Mouse (Mus musculus) forebrain, embryonic 10.5 days (tissue): ENCODE results near the gene Acaca. TPM values are rescaled to one million over a fixed set of nuclear protein-coding genes. Genes with fewer than 3 reads are reported as not detected.

Experiments used
- DNase-seq: peaks from one replicate; pipeline ENCODE4 v3.0.0-alpha.2; 2017; ENCODE audit warnings: low spot score; ENCODE audit errors: extremely low spot score
- H3K27ac ChIP-seq: fragments of 300-500 bp; sonication (generic); 2 replicates; pipeline ENCODE4 v1.5.1; 2016; ENCODE audit warnings: mild to moderate bottlenecking
- H3K27me3 ChIP-seq: fragments of 300-500 bp; sonication (generic); 2 replicates; pipeline ENCODE4 v1.6.1; 2016; ENCODE audit warnings: mild to moderate bottlenecking; ENCODE audit not compliant: poor library complexity, severe bottlenecking
- H3K36me3 ChIP-seq: fragments of 300-500 bp; sonication (generic); replicated peaks from 2 replicates; pipeline ENCODE4 v1.6.1; 2016; ENCODE audit warnings: mild to moderate bottlenecking, moderate library complexity
- H3K4me1 ChIP-seq: fragments of 300-500 bp; sonication (generic); 2 replicates; pipeline ENCODE4 v1.6.1; 2016
- H3K4me3 ChIP-seq: fragments of 300-500 bp; sonication (generic); 2 replicates; pipeline ENCODE4 v1.5.1; 2016; ENCODE audit warnings: mild to moderate bottlenecking, moderate library complexity
- H3K9me3 ChIP-seq: fragments of 300-500 bp; sonication (generic); 2 replicates; pipeline ENCODE4 v1.6.1; 2016; ENCODE audit warnings: mild to moderate bottlenecking, moderate library complexity
- WGBS: fragments of 180-500 bp; shearing (Covaris S2); methylation state at CpG from one replicate; pipeline ENCODE4 v1.1.7; 2016; 5-methylcytosine and 5-hydroxymethylcytosine counted together
- polyA plus RNA-seq: library from polyadenylated mRNA; unstranded; fragments of >200 nt; fragmentation: Nextera tagmentation; extraction: Ambion mirVana; gene quantifications from 2 replicates; pipeline ENCODE4 v1.2.1, GENCODE M21; 2016

Acaca gene
- polyA plus RNA-seq, 1 experiment from 2014 or later, result 26.8 TPM

DNA sequence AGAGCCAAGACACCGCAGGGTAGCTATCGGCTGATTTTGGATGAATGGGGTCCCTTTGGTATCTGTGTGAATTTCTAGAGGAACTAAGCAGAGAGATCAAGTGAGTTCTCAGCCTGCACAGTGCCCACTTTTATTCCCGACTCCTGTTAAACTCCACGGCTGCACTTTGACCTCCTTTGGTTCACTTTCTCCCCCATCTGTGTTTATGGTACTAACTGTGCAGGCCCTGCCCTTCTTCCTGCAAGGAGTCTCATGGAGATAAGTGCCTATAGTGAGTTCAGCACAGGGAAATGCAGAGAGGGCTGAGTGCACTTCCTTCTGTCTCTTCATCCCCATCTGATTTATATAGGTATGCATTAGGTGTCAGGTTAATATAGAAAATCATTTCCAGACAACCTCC is 35.1 kb downstream of the Acaca start:
- Histone ChIP-seq H3K9me3 (no peaks in the 10 kb centered on the region), H3K4me3 (no peak overlapping the region), H3K4me1 (peaks cover 3% of the 10 kb centered on the region; the same call in 1 of the 2 replicates), H3K36me3 (no peaks in the 10 kb centered on the region), H3K27me3 (peaks cover 28% of the 10 kb centered on the region), H3K27ac (no peak overlapping the region)
- no peak for DNase-seq
- WGBS, result 75% methylated on average over 4 of the region's 4 CpGs

DNA sequence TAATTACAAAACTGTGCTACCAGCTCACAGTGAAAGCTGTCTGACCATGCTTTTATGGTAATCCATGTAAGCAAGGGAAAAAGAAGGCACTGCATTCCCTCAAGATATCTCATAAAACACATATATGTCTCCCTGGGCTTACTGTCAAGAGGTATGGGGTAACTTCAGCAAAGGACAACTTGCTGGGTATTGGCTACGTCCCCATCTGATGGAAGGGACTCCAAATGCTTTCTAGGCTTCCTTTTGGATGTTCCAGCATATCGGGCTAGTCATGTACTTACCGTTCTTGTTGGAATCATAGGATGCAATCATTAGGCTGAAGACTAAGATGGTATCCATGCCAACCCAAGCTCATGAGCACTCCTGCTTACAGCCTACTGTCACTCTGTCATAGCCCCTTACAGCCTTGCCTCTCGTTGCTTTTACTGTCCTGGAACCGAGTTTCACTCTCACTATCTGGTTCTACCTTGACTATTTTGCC is 37.6 kb downstream of the Acaca start, which contains the start of gene Gm11437:
Gm11437 (minus strand) TSS at position 431 of the 481 bp plus-strand sequence.
- Histone ChIP-seq H3K4me1 (peaks cover 13% of the 10 kb centered on the region), H3K27ac (no peak within 1 kb of the TSS), H3K9me3 (no peaks in the 10 kb centered on the region), H3K36me3 (no peaks in the 10 kb centered on the region), H3K27me3 (peaks cover 31% of the 10 kb centered on the region), H3K4me3 (no peak within 1 kb of the TSS)
- DNase-seq, result no peak
- WGBS, result 88% methylated on average over 5 of the region's 5 CpGs

DNA sequence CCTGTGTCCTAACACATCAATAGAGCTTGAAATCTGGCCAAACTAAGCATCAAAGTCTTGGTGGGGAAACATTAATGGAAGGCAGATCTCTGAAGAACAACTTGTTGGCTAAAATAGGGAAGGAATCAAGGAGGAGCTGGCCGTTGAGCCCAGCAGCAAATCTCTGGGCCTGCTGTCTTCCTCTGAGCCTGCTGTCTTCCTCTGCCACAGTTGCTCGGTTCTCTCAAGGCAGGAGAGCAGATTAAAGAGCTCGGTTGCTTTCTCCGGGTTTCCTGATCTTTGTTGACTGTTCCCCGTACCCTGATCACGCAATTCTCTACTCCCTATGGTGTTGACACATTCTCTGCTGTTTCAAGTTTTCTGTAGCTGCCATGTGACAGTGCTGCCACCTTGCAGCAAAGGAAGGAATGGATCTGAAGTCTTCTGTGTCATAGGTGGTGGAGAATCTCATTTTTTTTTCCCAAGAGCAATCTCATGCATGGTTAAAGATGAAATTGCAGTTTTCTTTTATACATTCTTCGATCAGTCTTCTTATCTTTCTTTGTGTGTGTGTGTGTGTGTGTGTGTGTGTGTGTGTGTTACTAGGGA is 39.3 kb downstream of the Acaca start:
- peaks cover 22% of the 10 kb centered on the region for H3K4me1 ChIP-seq
- no peak overlapping the region for H3K27ac ChIP-seq
- no peaks in the 10 kb centered on the region for H3K36me3 ChIP-seq
- no peak overlapping the region for H3K4me3 ChIP-seq
- no peak for DNase-seq
- H3K9me3 ChIP-seq, result no peaks in the 10 kb centered on the region
- WGBS, result 30% methylated on average over 7 of the region's 7 CpGs
- peaks cover 41% of the 10 kb centered on the region for H3K27me3 ChIP-seq

DNA sequence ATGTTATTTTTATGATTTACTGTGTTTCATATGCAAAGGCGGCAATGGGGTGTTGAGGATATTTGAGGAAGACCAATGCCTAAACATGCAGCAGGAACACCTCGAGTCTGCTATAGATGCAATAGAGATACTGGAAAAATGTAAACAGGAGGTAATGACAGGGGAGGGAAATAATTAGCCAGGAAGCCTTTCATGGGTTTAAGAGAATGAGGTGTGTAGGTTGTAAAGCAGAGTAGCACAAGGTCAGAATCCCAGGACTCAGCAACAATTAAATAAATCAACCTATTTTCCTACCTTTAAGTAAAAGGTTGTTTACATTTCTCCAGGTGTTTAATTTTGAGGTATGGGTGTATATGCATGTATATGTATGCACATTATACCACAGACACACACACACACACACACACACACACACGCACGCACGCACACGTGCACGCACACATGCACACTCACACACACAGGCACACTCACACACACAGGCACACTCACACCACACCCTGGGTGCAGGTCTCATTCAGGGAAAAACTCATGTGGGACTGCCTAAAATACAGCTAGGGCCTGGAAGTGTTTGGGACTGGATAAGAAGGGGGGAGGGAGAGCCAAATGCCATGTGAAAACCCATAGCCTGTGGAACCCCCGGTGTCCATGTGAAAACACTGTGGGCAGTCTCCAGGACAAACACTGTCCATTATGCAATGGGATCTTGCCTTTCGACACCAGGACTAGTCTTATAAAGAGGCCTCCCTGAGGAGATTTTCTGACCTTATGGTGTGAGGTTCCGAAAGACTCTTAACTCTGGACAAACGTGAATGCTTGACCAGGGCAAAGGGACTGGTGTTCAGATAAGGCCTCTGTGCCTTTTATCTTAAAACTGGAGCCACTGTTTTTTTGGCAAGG is 43.3 kb downstream of the Acaca start:
- H3K27me3 ChIP-seq, result peaks cover 45% of the 10 kb centered on the region
- H3K4me3 ChIP-seq, result no peak overlapping the region
- H3K36me3 ChIP-seq, result no peaks in the 10 kb centered on the region
- WGBS, result 68% methylated on average over 11 of the region's 11 CpGs
- no peaks in the 10 kb centered on the region for H3K9me3 ChIP-seq
- H3K4me1 ChIP-seq, result peaks cover 22% of the 10 kb centered on the region
- no peak overlapping the region for H3K27ac ChIP-seq
- no peak for DNase-seq

DNA sequence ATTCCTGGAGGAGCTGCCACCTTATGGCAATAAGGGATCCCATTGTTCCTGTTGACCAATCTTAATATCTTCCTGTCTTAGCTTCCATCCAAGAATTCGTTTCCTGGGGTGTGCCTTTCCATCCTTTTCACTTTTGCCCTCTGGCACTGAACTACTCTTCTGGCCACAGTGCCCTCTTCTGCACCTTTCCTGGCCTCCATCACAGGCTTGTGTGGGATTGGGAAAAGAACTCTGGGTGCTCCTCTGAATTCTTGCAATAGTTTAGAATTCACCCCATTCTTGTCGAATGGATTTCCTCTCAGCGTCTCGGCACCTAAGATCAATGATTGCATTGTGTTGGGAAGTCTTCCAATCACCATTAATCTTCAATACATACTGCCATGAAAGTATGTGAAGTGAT is 49.1 kb downstream of the Acaca start:
- H3K4me3 ChIP-seq, result peak overlapping the region; percentile 85
- 43% methylated on average over 4 of the region's 4 CpGs for WGBS
- no peaks in the 10 kb centered on the region for H3K9me3 ChIP-seq
- no peak for DNase-seq
- H3K4me1 ChIP-seq, result peaks cover 35% of the 10 kb centered on the region
- 0 out of 2 replicates have a peak overlapping the region, but pooled peaks have one; percentile 98 for H3K27ac ChIP-seq
- H3K27me3 ChIP-seq, result peaks cover 25% of the 10 kb centered on the region
- H3K36me3 ChIP-seq, result peaks cover 8% of the 10 kb centered on the region

DNA sequence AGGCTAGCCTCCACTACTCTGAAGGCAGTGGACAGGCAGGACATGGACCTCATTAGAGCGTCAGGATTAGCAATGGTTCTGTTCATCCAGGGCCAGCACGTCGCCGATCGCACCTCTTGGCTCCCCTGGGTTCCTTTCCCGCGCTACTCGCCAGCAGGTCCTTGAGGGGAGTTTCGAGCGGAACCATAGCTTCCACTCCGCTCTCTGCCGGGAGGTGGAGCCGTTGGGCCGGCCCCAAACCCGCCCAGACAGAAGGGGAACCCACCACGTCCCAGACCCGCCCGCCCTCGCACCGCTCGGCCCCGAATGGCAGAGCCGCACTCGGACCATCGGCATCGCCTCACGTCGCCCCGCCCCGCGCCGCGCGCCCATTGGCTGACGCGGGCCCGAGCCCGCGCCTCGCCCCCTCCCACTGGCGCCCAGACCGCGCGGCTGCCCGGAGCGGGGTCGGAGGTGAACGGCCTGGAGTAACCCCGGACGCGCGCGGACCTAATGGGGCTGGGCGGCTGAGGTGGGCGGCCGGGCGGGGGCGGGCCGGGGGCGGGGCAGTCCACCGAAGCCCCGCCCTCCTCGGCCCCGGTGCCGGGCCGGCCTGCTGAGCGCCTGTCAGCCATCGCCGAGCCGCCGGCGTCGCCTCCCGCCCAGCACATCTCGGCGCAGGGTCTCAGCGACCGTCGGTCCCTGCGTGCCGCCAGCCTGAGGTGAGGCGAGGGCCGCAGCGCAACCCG is 49.9 kb downstream of the Acaca start:
- peaks cover 19% of the 10 kb centered on the region for H3K27me3 ChIP-seq
- peak; percentile 95 for DNase-seq
- no peaks in the 10 kb centered on the region for H3K9me3 ChIP-seq
- H3K36me3 ChIP-seq, result peaks cover 9% of the 10 kb centered on the region
- H3K27ac ChIP-seq, result peak overlapping the region; percentile 98
- peak overlapping the region; percentile 85 for H3K4me3 ChIP-seq
- WGBS, result under 1% methylated on average over 77 of the region's 85 CpGs
- H3K4me1 ChIP-seq, result peaks cover 35% of the 10 kb centered on the region

DNA sequence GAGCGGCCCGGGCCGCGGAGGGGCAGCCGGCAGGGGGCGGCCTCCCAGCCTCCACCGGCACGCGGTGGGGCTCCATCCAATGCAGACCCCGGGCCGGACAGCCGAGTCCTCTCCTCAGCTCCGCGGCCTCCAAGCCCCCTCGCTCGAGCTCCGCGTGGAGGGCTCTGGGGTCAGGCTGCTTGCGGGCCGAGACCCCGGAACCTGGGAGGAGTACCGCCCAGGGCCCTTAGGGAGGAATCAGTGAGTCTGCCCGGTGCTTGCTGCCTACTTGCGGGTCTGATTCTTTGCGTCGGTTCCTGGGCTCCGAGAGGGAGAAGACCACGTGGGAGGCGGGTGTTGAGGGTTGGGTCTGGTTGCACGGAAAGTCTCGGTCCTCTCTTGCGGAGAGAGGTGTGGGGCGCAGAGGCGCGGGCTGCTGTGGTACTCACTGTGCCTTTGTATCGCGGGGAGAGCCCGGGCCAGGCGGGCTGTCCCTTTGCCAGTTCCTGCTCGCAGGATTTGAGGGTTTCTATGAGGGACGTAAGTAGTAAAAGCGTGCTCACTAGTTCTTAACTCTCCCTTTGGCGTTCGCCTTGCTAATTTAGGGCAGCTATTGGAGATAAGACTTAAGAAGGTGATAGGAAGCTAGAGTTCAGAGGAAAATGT is 50.6 kb downstream of the Acaca start:
- Histone ChIP-seq H3K36me3 (peaks cover 9% of the 10 kb centered on the region), H3K9me3 (no peaks in the 10 kb centered on the region), H3K27me3 (peaks cover 15% of the 10 kb centered on the region; the same call in 1 of the 2 replicates), H3K4me1 (peaks cover 35% of the 10 kb centered on the region), H3K4me3 (peak overlapping the region; percentile 85), H3K27ac (peak overlapping the region; percentile 98)
- under 1% methylated on average over 44 of the region's 44 CpGs for WGBS
- peak; percentile 85 for DNase-seq

DNA sequence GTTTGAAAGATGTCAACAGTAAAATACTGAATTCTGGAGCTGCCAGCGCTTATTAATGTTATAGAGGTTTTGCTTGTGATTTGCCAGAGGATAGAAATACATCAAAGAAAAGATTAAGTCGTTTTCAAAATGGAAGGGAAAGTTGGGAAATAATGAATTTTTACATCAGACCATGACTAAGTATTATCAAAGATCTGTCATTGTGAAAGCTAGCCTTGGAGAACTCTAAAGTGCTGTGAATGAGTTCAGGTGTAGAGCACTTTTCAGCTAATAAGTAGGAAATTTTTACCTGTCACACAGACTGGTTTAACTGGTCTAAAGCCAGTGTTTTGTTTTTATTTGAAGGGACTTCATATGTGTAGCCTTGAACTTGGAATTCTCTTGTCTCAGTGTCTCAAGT is 51.8 kb downstream of the Acaca start:
- H3K27me3 ChIP-seq, result peaks cover 15% of the 10 kb centered on the region; the same call in 1 of the 2 replicates
- 73% methylated on average over 2 of the region's 2 CpGs for WGBS
- DNase-seq, result no peak
- peaks cover 35% of the 10 kb centered on the region for H3K4me1 ChIP-seq
- H3K27ac ChIP-seq, result no peak overlapping the region
- H3K9me3 ChIP-seq, result no peaks in the 10 kb centered on the region
- H3K36me3 ChIP-seq, result peaks cover 9% of the 10 kb centered on the region
- peak overlapping the region; percentile 85 for H3K4me3 ChIP-seq

DNA sequence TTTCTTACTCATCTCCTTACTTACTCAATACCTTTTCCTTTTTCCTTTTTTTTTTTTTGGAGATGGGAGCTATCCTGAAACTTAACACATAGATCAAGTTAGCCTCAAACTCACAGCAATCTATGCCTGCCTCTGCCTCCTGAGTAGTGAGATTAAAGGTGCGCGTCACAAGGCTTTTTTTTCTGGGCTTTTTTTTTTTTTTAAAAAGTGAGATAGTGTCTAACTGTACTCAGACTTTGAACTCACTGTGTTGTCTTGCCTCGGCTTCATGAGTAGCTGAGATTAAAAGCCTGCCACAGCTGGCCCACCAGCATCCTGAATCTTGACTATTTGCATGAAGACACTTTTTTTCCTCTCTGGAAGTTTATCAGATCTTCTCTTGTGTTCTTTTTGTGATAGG is 59.1 kb downstream of the Acaca start:
- H3K36me3 ChIP-seq, result peaks cover 2% of the 10 kb centered on the region
- H3K4me3 ChIP-seq, result no peak overlapping the region
- no peak for DNase-seq
- 92% methylated on average over 3 of the region's 3 CpGs for WGBS
- H3K4me1 ChIP-seq, result peaks cover 5% of the 10 kb centered on the region
- H3K27me3 ChIP-seq, result no peaks in the 10 kb centered on the region
- H3K9me3 ChIP-seq, result no peaks in the 10 kb centered on the region
- H3K27ac ChIP-seq, result no peak overlapping the region

DNA sequence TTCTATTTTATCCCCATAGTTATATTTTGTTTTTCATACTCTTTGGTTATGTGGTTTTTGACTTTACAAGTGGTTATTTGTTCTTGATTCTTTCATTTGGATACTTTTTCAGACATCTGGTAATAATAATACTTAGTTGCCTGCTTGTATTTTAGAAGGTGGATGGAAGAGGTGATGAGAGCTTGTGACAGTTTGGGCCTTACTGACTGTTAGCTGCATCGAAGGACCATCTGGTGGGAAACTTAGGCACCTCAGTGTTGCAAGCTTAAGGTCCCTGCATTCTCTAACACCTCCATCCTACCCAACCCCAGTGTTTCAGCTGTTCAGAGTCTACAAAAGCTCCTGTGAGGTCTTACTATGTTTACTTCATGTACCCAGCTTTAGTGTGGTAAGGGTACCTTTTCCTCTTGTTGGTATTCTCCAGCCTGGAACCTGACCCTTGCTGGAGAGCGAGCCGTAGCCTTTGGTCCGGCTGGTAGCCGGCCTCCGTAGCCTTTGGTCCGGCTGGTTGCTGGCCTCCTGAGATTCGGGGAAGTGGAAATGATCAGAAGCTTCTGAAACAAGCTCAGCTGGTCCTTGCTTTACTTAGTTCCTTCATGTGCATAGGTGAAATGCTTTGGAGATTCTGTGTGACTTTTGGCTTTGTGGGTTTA is 61.2 kb downstream of the Acaca start:
- peaks cover 5% of the 10 kb centered on the region for H3K4me1 ChIP-seq
- 86% methylated on average over 8 of the region's 8 CpGs for WGBS
- H3K4me3 ChIP-seq, result no peak overlapping the region
- peaks cover 4% of the 10 kb centered on the region for H3K36me3 ChIP-seq
- no peak overlapping the region for H3K27ac ChIP-seq
- H3K9me3 ChIP-seq, result no peaks in the 10 kb centered on the region
- DNase-seq, result no peak
- no peaks in the 10 kb centered on the region for H3K27me3 ChIP-seq

DNA sequence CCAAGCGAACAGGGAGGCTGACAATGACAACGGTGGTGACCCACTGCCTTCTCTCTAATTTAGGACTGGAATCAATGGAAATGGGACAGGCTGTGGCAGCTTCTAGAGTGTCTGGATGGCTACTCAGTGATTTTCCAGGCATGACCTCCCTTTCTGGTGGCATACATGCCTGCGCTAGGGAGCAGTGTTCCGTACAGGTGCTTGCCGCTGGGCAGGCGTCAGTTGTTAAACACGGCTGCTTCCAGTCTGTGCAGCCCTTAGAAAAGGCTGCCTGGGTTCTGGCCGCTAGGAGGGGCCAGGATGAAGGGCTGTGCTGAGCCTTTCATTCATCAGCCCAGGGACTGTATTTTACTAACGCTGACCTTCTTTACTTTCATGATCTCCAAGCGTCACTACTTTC is 63.8 kb downstream of the Acaca start:
- H3K27ac ChIP-seq, result no peak overlapping the region
- WGBS, result 76% methylated on average over 10 of the region's 10 CpGs
- H3K27me3 ChIP-seq, result no peaks in the 10 kb centered on the region
- H3K4me3 ChIP-seq, result no peak overlapping the region
- no peaks in the 10 kb centered on the region for H3K9me3 ChIP-seq
- peaks cover 25% of the 10 kb centered on the region for H3K36me3 ChIP-seq
- H3K4me1 ChIP-seq, result peaks cover 5% of the 10 kb centered on the region
- no peak for DNase-seq

DNA sequence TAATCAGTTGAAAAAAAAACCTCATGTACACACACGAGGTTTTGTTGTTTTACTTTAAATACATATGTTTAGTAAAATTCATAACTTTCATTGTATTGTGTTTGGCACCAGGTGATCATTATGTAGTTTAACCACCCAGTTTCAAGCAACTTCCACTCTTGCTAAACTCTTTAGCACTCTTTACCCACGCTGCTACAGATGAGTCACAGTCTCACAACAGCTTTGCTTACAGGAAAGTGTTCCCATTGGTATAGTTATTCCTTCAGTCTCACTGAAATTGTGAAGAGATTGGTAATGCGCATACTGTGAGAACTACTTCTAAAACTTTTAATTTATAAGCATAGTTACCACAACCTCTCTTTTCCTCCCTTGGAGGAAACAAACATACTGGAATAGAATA is 65.3 kb downstream of the Acaca start:
- no peaks in the 10 kb centered on the region for H3K27me3 ChIP-seq
- no peak overlapping the region for H3K27ac ChIP-seq

More for the DNA sequence above, 65.3 kb downstream of the Acaca start:
- DNase-seq, result no peak
- Histone ChIP-seq H3K9me3 (no peaks in the 10 kb centered on the region), H3K4me1 (peaks cover 5% of the 10 kb centered on the region), H3K36me3 (peaks cover 26% of the 10 kb centered on the region), H3K4me3 (no peak overlapping the region)
- WGBS, result 90% methylated on average over 3 of the region's 3 CpGs
